In the genomic region with DNA sequence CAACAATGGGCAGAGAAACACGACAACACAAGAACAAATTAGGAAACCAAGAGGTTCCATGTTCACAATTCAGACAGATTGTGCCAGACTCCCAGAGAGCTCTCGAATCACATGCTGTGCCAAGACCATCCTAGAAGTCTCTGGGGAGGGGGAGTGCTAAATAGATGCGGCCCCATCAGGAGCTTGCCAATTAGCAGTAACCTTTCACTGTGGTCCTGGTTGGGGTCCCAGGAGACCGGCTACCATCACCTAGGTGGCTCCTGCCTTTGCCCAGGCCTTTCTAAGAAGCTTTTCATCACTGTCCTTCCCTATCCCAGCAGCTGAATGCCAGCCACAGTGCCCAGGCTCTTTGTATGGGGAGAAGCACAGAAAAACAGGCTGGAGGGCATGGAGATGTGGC, we compare ENCODE assay signal across 13 mouse cellular contexts. TPM values are rescaled to one million over a fixed set of nuclear protein-coding genes. Genes with fewer than 3 reads are reported as not detected.
DNase-seq lines count a peak whose midpoint lies in the region; ATAC-seq lines count a peak whose summit lies in the region.
"Had no signal": no experiment of that assay in that cellular context is flagged by ENCODE, and none has a peak within 500 bp of the region (broad histone marks: within the 10 kb centered on the region; RNA-seq: fewer than 3 reads in every experiment).

No protein-coding gene starts in this region.

- H3K4me3 ChIP-seq in heart, embryonic 16.5 days (ENCODE audit: low read length), result no peak overlapping the region
- no peak overlapping the region for H3K4me3 ChIP-seq in embryonic facial prominence, embryonic 14.5 days (ENCODE audit: low read depth, low read length)
- no peak overlapping the region for H3K4me3 ChIP-seq in hindbrain, embryonic 13.5 days
- no peak overlapping the region for H3K4me3 ChIP-seq in midbrain, embryonic 15.5 days

- peak overlapping the region; percentile 52; the same call in 1 of the 2 replicates for H3K9ac ChIP-seq in heart, embryonic 16.5 days (ENCODE audit: low read length)
- 0 out of 2 replicates have a peak overlapping the region, but pooled peaks have one; percentile 26 for H3K9ac ChIP-seq in embryonic facial prominence, embryonic 14.5 days (ENCODE audit: low read depth, low read length)
- 0 out of 2 replicates have a peak overlapping the region, but pooled peaks have one; percentile 9 for H3K9ac ChIP-seq in hindbrain, embryonic 13.5 days
- H3K9ac ChIP-seq in midbrain, embryonic 15.5 days, result peak overlapping the region; percentile 34; the same call in 1 of the 2 replicates

- ATAC-seq in heart, embryonic 16.5 days (replicated peaks; ENCODE audit: extremely low read depth, insufficient read depth, low FRiP score), result no peak
- ATAC-seq in embryonic facial prominence, embryonic 14.5 days (ENCODE audit: low read depth), result no peak
- peak; percentile 4; the same call in 1 of the 2 replicates for ATAC-seq in hindbrain, embryonic 13.5 days (ENCODE audit: low FRiP score)
- ATAC-seq in midbrain, embryonic 15.5 days (replicated peaks), result peak; percentile 12; the same call in 1 of the 2 replicates

- H3K27ac ChIP-seq in heart, embryonic 16.5 days (ENCODE audit: low read length), result no peak overlapping the region
- peak overlapping the region; percentile 49 for H3K27ac ChIP-seq in embryonic facial prominence, embryonic 14.5 days (replicated peaks; ENCODE audit: low read depth, low read length)
- peak overlapping the region; percentile 93 for H3K27ac ChIP-seq in hindbrain, embryonic 13.5 days
- peak overlapping the region; percentile 85 for H3K27ac ChIP-seq in midbrain, embryonic 15.5 days
- H3K27ac ChIP-seq: kidney, postnatal 0 days had no signal

- H3K36me3 ChIP-seq in heart, embryonic 16.5 days (ENCODE audit: control insufficient read depth, insufficient read depth), result no peaks in the 10 kb centered on the region
- H3K36me3 ChIP-seq in embryonic facial prominence, embryonic 14.5 days (ENCODE audit: control insufficient read depth, insufficient read depth, low read length), result no peaks in the 10 kb centered on the region
- H3K36me3 ChIP-seq in hindbrain, embryonic 13.5 days, result no peaks in the 10 kb centered on the region
- no peaks in the 10 kb centered on the region for H3K36me3 ChIP-seq in midbrain, embryonic 15.5 days (replicated peaks)

- no peaks in the 10 kb centered on the region for H3K9me3 ChIP-seq in heart, embryonic 16.5 days (replicated peaks; ENCODE audit: control insufficient read depth, low read length)
- H3K9me3 ChIP-seq in embryonic facial prominence, embryonic 14.5 days (ENCODE audit: control insufficient read depth, low read length), result no peaks in the 10 kb centered on the region
- H3K9me3 ChIP-seq in hindbrain, embryonic 13.5 days, result no peaks in the 10 kb centered on the region
- H3K9me3 ChIP-seq in midbrain, embryonic 15.5 days, result no peaks in the 10 kb centered on the region

- no peak overlapping the region for H3K4me2 ChIP-seq in heart, embryonic 16.5 days (ENCODE audit: low read depth, low read length)
- H3K4me2 ChIP-seq in embryonic facial prominence, embryonic 14.5 days (ENCODE audit: low read depth, low read length), result no peak overlapping the region
- peak overlapping the region; percentile 32; the same call in 1 of the 2 replicates for H3K4me2 ChIP-seq in hindbrain, embryonic 13.5 days
- H3K4me2 ChIP-seq in midbrain, embryonic 15.5 days, result peak overlapping the region; percentile 34; the same call in 1 of the 2 replicates

- H3K4me1 ChIP-seq in heart, embryonic 16.5 days (ENCODE audit: control insufficient read depth, insufficient read depth, low read length), result peaks cover 16% of the 10 kb centered on the region
- peaks cover 12% of the 10 kb centered on the region for H3K4me1 ChIP-seq in embryonic facial prominence, embryonic 14.5 days (ENCODE audit: control insufficient read depth, insufficient read depth, low read length)
- H3K4me1 ChIP-seq in hindbrain, embryonic 13.5 days (replicated peaks), result peaks cover 47% of the 10 kb centered on the region
- H3K4me1 ChIP-seq in midbrain, embryonic 15.5 days, result peaks cover 36% of the 10 kb centered on the region

- no peaks in the 10 kb centered on the region for H3K27me3 ChIP-seq in heart, embryonic 16.5 days (ENCODE audit: control insufficient read depth, insufficient read depth, low read length)
- H3K27me3 ChIP-seq in embryonic facial prominence, embryonic 14.5 days (replicated peaks; ENCODE audit: control insufficient read depth, insufficient read depth, low read length), result no peaks in the 10 kb centered on the region
- peaks cover 14% of the 10 kb centered on the region; the same call in 1 of the 2 replicates for H3K27me3 ChIP-seq in hindbrain, embryonic 13.5 days
- H3K27me3 ChIP-seq in midbrain, embryonic 15.5 days (replicated peaks), result no peaks in the 10 kb centered on the region
- H3K27me3 ChIP-seq: CH12.LX had no signal

- 66% methylated on average over 4 of the region's 4 CpGs for WGBS in heart, embryonic 16.5 days
- 39% methylated on average over 4 of the region's 4 CpGs for WGBS in embryonic facial prominence, embryonic 14.5 days
- WGBS in hindbrain, embryonic 13.5 days, result 22% methylated on average over 4 of the region's 4 CpGs
- WGBS in midbrain, embryonic 15.5 days, result 29% methylated on average over 4 of the region's 4 CpGs

- no peak for DNase-seq in heart, adult 18-20 months
- peak; percentile 23 for DNase-seq in embryonic facial prominence, embryonic 14.5 days (ENCODE audit: low spot score)
- DNase-seq in embryo, embryonic 10.5 days (ENCODE audit: low spot score), result no peak
- DNase-seq in layer of hippocampus, postnatal 36 days, result no peak
- DNase-seq in left cerebral cortex, adult 18-20 months (ENCODE audit: low spot score in 2 of 2), result no peak

RNA-seq across cellular contexts. Expression of gene 4930404H24Rik, which starts 8.5 kb away (rescaled TPM):
- not detected in 2 replicates for polyA plus RNA-seq in heart, embryonic 16.5 days (2015; fragmentation: Nextera tagmentation; extraction: Ambion mirVana)
- total RNA-seq in heart, adult 18-20 months (2021), result not detected
- not detected in 2 replicates for polyA plus RNA-seq in embryonic facial prominence, embryonic 14.5 days (2014; fragmentation: Nextera tagmentation; extraction: Ambion mirVana)
- not detected in 2 replicates for polyA plus RNA-seq in hindbrain, embryonic 13.5 days (2015; fragmentation: Nextera tagmentation; extraction: Ambion mirVana)
- not detected in 2 replicates for polyA plus RNA-seq in midbrain, embryonic 15.5 days (2015; fragmentation: Nextera tagmentation; extraction: Ambion mirVana)
- not detected for total RNA-seq in layer of hippocampus, postnatal 36 days (2021)
- total RNA-seq in left cerebral cortex, adult 18-20 months (2021), result 1 to 10 TPM in 1 of 2 experiments, not detected in 1; 1.3 TPM
- total RNA-seq: CH12.LX; granulocyte monocyte progenitor cell, adult 5-6 weeks; megakaryocyte-erythroid progenitor cell, adult 5-6 weeks had no signal
- polyA plus RNA-seq: kidney, postnatal 0 days; limb, embryonic 11.5 days had no signal

RNA-seq across cellular contexts. Expression of gene Nol4l, which starts 45.7 kb away (rescaled TPM):
- polyA plus RNA-seq in heart, embryonic 16.5 days (2015; fragmentation: Nextera tagmentation; extraction: Ambion mirVana), result 7.0 and 8.5 TPM in 2 replicates
- 1 to 10 TPM; 3.3 to 3.8 TPM for total RNA-seq in heart, adult 18-20 months (2021)
- 11.6 and 12.9 TPM in 2 replicates for polyA plus RNA-seq in embryonic facial prominence, embryonic 14.5 days (2014; fragmentation: Nextera tagmentation; extraction: Ambion mirVana)
- 42.4 and 43.8 TPM in 2 replicates for polyA plus RNA-seq in hindbrain, embryonic 13.5 days (2015; fragmentation: Nextera tagmentation; extraction: Ambion mirVana)
- polyA plus RNA-seq in midbrain, embryonic 15.5 days (2015; fragmentation: Nextera tagmentation; extraction: Ambion mirVana), result 50.8 and 54.6 TPM in 2 replicates
- 10 to 100 TPM; 47.0 to 47.3 TPM for total RNA-seq in layer of hippocampus, postnatal 36 days (2021)
- 10 to 100 TPM; 44.0 to 55.2 TPM for total RNA-seq in left cerebral cortex, adult 18-20 months (2021)

Comparison
In these comparisons a context has a peak if more than half of its experiments do, and no peak if none do; other contexts are left out.
1. ATAC-seq: peak in hindbrain, embryonic 13.5 days (single experiment) and midbrain, embryonic 15.5 days (single experiment); none in heart, embryonic 16.5 days (single experiment) and embryonic facial prominence, embryonic 14.5 days (single experiment).
2. H3K4me2 ChIP-seq: peak in hindbrain, embryonic 13.5 days (single experiment) and midbrain, embryonic 15.5 days (single experiment); none in heart, embryonic 16.5 days (single experiment) and embryonic facial prominence, embryonic 14.5 days (single experiment).
3. Peak in every context shown above with its lines, with median percentiles within 50 percentile points of each other: H3K9ac ChIP-seq.